Mouse (Mus musculus) yolk sac, embryonic 10.5 days (tissue): ENCODE results near the gene Hrh1.

Source experiments
- DNase-seq: peaks from one replicate; pipeline ENCODE4 v3.0.0-alpha.2; 2017; ENCODE audit warnings: low spot score

The Hrh1 gene

DNA sequence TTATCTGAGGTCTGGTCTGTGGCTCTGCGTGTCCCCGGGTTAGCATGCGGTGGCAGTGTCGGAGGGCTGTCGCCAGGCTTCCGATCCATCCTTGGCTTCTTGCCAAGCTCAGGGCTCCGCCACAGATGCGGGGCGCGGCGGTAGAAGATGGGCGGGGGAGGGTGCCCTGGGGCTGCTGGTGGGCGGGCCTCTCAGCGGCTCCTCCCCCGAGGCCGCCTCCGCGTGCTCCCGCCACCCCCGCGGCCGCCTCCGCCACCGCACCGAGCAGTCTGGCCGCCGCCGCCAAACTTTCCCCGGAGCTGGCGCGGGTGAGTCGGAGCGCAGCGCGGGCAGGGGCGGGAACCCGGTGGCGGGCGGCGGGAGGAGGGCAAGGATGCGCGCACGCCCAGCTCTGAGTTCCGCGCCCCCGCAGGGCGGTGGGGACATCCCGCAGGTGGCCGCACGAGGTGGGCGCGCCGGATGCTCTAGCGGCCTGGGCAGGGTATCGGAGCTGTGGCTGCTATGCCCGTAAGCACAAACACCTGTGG lies at the start of gene Hrh1:
Gene Hrh1 (plus strand): TSS at position 246 of the 527 bp plus-strand sequence.
- DNase-seq, result no peak

DNA sequence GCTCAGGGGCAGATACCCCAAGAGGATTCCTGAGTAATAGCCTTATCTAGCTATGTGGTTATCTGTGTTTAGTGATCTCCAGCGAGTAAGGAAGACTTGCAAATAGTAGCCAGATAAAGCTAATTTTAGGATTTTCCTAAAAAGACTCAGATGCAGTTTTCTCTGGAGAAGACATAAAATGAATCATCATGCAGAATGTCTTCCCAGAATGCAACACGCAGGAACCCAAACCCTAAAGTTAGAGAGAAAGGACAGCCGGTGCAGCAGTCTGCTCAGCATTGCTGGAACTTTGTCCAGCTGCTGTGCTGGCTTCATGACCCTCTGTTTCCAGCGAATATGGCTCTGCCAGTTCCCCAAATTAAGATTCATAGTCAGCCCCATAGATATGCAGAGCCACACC lies 43.1 kb upstream of the Hrh1 start:
- DNase-seq, result no peak

DNA sequence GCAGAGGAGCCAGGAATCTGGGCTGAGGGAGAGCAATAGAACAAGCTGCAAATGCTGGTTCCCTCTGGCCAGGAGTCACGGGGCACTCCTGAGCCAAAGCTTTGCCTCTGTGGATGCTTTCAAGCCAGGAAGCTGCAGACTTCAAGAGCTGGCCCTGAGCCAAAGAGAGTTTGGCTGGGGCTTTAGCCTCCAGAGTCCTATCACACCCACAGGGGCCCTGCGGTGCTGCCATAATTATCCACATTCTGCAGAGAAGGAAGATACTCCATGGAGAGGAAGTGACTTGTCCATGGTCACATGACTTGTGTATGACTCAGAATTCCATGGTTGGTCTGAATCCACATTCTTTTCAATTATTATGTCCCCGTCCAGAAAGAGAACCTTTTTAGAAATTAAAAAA lies 39.6 kb upstream of the Hrh1 start:
- DNase-seq, result no peak

DNA sequence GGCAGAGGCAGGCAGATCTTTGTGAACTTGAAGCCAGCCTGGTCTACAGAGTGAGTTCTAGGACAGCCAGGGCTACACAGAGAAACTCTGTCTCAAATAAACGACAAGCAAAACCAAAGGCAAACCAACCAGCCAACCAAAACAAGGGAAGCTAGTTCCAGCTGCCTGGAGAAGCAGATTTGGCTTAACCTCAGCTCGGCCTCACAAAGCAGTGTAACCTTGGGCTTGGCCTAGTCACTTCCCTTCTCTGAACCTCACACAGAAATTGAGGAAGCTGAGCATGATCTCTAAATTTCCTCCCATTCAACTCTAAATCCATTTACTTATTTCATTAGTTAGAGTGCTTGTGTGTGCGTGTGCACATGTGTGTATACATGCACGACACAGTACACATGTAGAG lies 35.4 kb upstream of the Hrh1 start:
- DNase-seq, result no peak

DNA sequence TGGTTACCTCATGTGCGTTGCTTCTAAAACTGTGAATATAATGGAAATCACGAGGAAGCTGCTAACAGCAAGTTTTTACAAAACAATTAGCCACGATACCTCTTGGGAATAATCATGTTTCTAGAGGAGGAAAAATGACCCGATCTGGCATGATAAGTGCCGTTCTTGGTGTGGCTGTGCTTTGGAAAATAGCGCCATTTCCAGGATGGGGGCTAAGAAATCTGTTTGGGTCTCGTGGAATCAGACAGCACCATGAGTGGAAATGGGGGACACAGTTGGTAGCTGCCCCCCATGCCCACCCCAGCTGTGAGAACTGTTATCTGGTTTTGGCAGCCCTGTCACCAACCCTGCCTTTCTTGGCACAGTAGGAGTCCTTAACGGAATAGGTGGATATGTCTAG lies 34.0 kb upstream of the Hrh1 start:
- DNase-seq, result no peak

DNA sequence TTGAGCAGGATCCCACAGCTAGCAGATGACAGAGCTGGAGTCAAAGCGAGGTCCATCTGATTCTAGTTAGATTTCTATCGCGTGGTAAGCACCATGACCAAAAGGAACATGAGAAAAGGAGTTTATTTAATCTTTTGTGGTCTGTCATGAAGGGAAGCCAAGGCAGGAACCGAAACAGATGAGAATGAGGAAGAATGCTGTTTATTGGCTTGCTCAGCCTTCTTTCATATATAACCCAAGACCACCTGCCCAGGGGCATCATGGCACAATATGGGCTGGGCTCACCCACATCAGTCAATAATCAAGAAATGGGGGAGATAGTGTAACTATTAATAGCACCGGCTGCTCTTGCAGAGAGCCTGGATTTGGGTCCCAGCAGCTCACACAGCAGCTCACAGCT lies 33.0 kb upstream of the Hrh1 start:
- DNase-seq, result no peak

GRCm38 (mm10) chr6:114366191-114366590 lies 31.5 kb upstream of the Hrh1 start:
- no peak for DNase-seq

DNA sequence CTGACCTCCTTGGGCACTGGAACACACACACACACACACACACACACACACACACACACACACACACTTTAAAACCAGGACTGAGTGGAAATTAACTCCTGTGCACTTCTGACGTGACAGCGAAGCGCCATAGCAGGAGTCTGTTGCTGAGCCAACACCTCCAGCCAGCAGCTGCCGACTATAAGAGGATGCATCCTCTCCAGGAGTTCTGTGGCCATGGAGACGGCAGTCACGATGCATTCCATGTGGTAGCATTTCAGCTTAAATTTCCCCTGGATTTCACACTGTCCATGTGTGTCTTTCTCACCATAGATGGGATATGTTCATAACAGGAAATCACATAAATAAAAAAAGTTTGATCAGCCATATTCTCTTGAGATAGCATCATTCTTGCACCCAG lies 30.1 kb upstream of the Hrh1 start:
- DNase-seq, result no peak

DNA sequence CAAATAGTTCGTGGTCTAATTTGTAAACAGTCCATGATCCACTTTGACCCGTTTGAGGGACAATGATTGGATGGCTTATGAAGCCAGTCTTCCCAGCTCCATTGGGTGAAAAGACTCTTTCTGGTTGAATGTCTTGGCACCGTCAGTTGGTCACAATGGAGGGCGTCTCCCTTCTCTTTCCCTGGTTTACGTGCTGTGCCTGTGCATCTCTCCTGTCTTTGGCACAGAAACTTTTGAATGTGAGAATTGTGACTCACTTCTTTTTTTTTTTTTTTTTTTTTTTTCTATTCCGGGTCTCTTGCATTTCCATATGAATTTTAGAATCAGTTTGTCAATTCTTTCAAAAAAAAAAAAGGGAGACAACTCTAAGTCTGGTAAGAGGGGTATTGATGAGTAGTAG lies 29.5 kb upstream of the Hrh1 start:
- DNase-seq, result no peak

GRCm38 (mm10) chr6:114372741-114373140 lies 25.0 kb upstream of the Hrh1 start:
- no peak for DNase-seq

- no peak for DNase-seq
Measured at GRCm38 (mm10) chr6:114380872-114381271, 16.9 kb upstream of the Hrh1 start.

DNA sequence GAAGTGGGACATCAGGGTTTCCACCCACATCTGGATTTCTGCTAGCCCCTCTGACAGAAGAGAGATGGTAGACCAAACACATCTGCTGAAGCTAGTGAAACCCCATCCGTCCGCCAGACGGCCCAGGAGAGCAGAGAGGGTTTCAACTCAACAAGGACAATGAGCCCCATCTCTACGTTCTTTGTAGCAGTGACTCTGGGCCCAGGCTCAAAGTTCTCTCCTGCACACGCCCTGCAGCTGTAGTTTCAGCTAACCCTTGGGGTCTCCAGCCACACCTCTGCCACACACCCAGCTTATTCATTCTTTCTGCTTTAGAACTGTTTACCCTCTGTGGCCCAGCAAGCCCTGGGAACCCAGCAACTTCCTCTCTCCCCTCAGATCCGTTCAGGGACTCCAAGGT lies 10.4 kb upstream of the Hrh1 start:
- no peak for DNase-seq

DNA sequence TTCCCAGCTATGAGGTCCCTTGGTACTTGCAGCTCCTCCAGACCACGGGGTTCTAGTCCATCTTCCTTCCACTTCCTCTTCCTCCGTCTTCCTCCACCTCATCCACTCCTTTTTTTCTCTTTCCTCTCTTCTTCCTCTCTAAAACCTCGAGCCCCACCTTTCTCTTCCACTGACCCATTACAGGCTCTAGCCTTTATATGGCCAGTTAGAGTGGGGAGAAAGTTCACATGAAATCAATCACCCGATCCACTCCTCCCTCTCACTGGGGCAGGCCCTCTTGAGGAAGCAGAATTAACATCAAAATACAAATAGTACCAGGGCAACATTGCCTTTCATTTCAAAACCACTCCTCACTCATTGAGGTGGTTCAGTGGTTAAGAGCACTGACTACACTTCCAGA lies 9.9 kb upstream of the Hrh1 start:
- no peak for DNase-seq

- DNase-seq, result no peak
Measured at GRCm38 (mm10) chr6:114390129-114390528, 7.6 kb upstream of the Hrh1 start.

DNA sequence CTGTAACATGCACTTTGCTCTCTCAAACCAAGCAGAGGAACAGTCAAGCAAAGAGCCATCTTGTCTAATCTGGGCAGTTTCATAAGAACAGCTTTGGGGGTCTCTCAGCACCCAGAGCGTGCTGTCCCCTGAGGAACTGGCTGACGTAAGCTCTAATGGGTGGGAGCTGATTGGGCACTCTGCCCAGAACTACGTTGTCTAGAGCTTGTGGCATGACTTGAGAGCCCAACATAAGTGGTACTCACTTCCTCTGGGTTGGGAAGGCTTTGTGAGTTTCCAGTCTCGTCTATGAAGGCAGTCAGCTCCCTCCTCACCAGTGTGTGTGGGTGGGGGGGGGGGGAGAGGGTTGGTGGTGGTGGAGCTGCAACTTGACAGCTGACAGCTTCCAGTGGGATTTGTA lies 2.8 kb upstream of the Hrh1 start:
- no peak for DNase-seq

- DNase-seq, result no peak
Measured at GRCm38 (mm10) chr6:114396605-114397004, 1.1 kb upstream of the Hrh1 start.

DNA sequence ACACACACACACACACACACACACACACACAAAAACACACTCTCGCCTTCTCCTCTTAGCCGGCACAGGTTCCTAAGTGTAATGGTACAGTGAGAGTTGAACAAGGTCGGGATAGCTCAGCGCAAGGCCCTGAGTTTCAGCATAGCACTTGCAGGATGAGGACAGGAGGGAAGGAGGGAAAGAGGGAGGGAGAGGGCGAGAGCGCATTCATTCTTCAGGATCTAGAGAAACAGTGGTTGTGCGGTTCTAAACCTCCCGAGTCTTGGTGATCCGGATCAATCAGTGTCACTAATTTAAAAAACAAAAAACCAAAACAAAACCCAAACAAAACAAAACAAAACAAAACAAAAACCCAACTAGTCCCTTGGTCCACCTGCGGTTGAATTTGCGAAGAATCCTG lies 456 bp upstream of the Hrh1 start:
- DNase-seq, result no peak

GRCm38 (mm10) chr6:114398626-114399025 lies 890 bp downstream of the Hrh1 start:
- no peak for DNase-seq

- no peak for DNase-seq
Measured at GRCm38 (mm10) chr6:114400387-114400786, 2.7 kb downstream of the Hrh1 start.

- DNase-seq, result no peak
Measured at GRCm38 (mm10) chr6:114400841-114401240, 3.1 kb downstream of the Hrh1 start.

DNA sequence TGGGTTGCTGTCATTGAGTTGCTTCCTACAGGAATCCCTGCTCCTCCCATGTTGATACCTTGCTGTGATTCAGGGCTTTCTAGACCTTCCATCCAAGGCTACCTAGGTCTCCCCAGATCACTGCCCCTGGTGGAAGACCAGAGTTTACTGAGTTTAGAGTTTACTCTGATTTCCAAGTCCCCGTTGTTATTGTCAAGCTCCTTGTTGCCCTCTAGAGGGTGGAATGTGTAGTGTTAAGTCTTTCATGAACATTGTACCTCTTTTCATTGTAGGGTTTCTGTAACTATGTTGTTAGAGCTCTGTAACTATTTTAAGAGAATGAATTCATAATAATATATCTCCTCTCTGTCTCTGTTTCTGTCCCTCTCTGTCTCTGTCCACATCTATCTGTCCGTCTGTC lies 4.4 kb downstream of the Hrh1 start:
- no peak for DNase-seq

DNA sequence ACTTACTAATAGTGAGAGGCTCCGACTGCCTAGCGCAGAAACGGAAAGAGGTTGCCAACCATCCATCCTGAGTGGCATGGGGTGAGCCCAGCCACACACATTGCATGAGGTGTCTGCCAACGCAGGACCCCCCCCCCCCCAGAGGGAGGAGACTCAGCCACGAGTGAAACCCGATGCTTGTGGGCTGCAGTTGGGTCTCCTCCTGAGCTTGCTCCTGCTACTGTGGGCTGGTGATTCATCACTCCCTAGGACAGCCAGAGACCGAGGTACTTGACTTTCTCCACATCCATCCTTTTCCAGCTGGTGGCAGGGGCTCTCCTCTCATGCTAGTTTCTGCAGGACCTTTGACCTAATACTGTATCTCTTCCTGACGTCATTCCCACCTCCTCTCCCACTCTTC lies 5.9 kb downstream of the Hrh1 start:
- DNase-seq, result no peak

GRCm38 (mm10) chr6:114404128-114404527 lies 6.4 kb downstream of the Hrh1 start:
- no peak for DNase-seq

DNA sequence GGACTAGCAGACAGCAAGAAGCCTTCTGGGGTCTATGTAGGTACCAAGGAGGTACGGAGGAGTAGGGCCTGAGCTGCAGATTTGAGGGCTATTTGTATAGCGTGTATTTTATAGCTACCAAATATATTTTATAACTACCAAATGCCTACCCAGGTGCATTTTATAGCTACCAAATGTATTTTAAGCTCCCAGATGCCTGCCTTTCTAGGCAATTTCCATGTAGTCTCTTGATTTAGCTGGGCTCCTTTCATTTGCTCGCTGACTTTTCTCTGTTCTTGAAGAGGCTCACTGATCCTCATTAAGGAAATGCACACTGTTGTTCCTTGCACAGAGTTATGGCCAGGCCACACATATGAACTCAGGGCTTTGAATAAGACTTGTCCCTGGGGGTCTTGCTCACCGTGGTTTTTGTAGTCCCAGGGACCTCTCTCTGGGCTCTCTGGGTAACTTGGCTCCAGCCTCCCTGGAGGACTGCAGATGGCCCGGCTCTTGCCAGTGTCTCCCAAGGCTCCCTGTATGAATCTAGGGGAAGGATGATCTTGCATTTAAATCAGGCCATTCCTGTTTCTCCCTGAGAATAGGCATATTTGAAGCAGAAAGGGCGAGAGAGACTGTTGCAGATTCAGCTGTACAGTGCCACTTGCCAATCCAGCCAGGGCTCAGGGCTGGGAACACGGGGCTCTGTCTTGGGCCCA lies 7.2 kb downstream of the Hrh1 start:
- no peak for DNase-seq
